Mouse (Mus musculus): ENCODE data around the gene Olfr455.

Gene Olfr455

DNA sequence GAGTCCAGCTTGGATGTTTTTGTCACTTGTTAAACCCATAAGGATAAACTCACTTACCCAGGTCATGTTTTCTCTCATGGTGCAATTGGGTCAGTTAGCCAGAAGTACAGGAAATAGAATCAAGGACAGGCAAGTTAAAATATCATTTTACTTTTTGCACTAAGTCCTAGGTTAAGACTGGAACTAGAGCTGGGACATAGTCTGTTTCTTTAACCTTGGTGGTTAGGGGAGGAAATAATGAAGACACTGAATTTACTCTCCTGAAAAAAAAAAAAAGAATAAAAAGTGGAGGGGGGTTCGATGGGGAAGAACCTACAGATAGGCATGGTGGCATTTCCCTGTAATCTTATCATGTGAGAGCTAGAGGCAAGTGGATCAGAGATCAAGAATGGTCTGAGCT lies 60.3 kb downstream of the Olfr455 start, which contains the start of gene Olfr456:
TSS of gene Olfr456 (minus strand) at position 101 of the 400 bp plus-strand sequence.
- DNase-seq (ENCODE audit: low spot score), result no peak

Measured in lung, postnatal 25 days (tissue).